Mouse (Mus musculus): ENCODE measurements around the gene Grip2. TPM values are rescaled to one million over a fixed set of nuclear protein-coding genes. Genes with fewer than 3 reads are reported as not detected.
A peak's percentile ranks its signal among the peaks of the same experiment; 100 is the strongest.

The Grip2 gene
- polyA plus RNA-seq, 1 experiment = 1.4 TPM

- DNase-seq = no peak
- no peak for TF ChIP-seq POLR2A (IDR thresholded peaks at IDR 0.05; ENCODE audit: control insufficient read depth, extremely low read depth, insufficient read depth, low read length, poor library complexity)
- TF ChIP-seq CTCF (IDR thresholded peaks at IDR 0.05; ENCODE audit: borderline replicate concordance, control insufficient read depth, extremely low read depth, insufficient read depth, low read length, poor library complexity) = no peak
- H3K4me1 ChIP-seq (replicated peaks; ENCODE audit: control insufficient read depth, insufficient read depth, low read length) = no peaks in the 10 kb centered on the region
- no peak overlapping the region for H3K27ac ChIP-seq (ENCODE audit: control insufficient read depth, insufficient read depth, low read length)
- 87% methylated on average over 8 of the region's 8 CpGs for WGBS
- no peaks in the 10 kb centered on the region for H3K27me3 ChIP-seq (ENCODE audit: control insufficient read depth, insufficient read depth, low read length)
- H3K4me3 ChIP-seq (ENCODE audit: control insufficient read depth, insufficient read depth, low read length) = no peak overlapping the region
- peaks cover 63% of the 10 kb centered on the region for H3K36me3 ChIP-seq (ENCODE audit: control insufficient read depth, insufficient read depth, low read length)
Measured at GRCm38 (mm10) chr6:91752884-91753283, 74.2 kb downstream of the Grip2 start.

DNA sequence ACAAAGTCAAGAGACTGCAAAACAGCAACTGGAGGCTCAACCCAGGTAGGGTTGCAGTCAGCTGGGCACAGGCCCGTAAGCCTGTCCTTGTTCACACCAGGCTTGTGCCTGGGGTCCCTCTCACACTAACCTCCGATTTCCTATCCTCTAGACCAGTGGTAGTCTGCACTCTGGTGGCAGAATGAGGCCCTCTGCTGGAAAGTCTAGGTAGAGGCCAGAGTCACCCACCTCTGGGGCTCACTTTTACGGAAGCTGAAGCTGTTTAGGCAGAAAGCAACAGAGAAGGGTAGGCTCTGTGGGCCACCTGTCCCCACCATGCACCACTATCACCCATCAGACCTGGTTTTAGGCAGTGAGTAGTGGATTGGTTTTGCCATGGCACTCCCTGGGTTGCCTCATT lies 76.1 kb downstream of the Grip2 start:
- 91% methylated on average over 3 of the region's 3 CpGs for whole genome bisulfite sequencing
- DNase-seq = peak; percentile 28
- TF ChIP-seq CTCF (IDR thresholded peaks at IDR 0.05; ENCODE audit: borderline replicate concordance, control insufficient read depth, extremely low read depth, insufficient read depth, low read length, poor library complexity) = peak; percentile 21; the same call in 1 of the 2 replicates
- no peak for TF ChIP-seq POLR2A (IDR thresholded peaks at IDR 0.05; ENCODE audit: control insufficient read depth, extremely low read depth, insufficient read depth, low read length, poor library complexity)
- H3K4me1 ChIP-seq (replicated peaks; ENCODE audit: control insufficient read depth, insufficient read depth, low read length) = no peaks in the 10 kb centered on the region
- no peak overlapping the region for H3K4me3 ChIP-seq (ENCODE audit: control insufficient read depth, insufficient read depth, low read length)
- no peaks in the 10 kb centered on the region for H3K27me3 ChIP-seq (ENCODE audit: control insufficient read depth, insufficient read depth, low read length)
- no peak overlapping the region for H3K27ac ChIP-seq (ENCODE audit: control insufficient read depth, insufficient read depth, low read length)
- H3K36me3 ChIP-seq (ENCODE audit: control insufficient read depth, insufficient read depth, low read length) = peaks cover 51% of the 10 kb centered on the region

DNA sequence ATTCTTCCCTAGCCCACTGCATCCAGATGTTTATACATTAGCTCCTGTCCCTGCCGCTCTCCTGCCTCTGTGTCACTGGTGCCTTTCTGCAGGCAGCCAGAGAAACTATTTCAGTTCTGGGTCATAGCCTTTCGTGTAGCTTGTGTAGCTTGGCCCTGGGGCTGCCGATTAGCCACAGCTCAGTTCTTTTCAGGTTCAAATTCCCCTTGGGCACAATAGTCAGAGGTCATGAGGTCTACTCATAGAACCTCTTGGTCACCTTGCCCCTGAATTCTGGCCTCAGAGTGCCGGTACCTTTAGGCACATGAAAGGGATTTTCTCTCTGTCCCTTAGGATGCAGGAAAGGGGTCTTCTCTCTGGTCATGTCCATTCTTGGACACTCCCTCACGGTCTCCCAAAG lies 80.3 kb downstream of the Grip2 start:
- Histone ChIP-seq H3K4me1 (replicated peaks; ENCODE audit: control insufficient read depth, insufficient read depth, low read length) (no peaks in the 10 kb centered on the region), H3K27ac (ENCODE audit: control insufficient read depth, insufficient read depth, low read length) (no peak overlapping the region), H3K27me3 (ENCODE audit: control insufficient read depth, insufficient read depth, low read length) (no peaks in the 10 kb centered on the region), H3K4me3 (ENCODE audit: control insufficient read depth, insufficient read depth, low read length) (no peak overlapping the region), H3K36me3 (ENCODE audit: control insufficient read depth, insufficient read depth, low read length) (peaks cover 49% of the 10 kb centered on the region)
- DNase-seq = no peak
- 95% methylated on average over 5 of the region's 5 CpGs for WGBS
- TF ChIP-seq POLR2A (IDR thresholded peaks at IDR 0.05; ENCODE audit: control insufficient read depth, extremely low read depth, insufficient read depth, low read length, poor library complexity) = no peak
- TF ChIP-seq CTCF (IDR thresholded peaks at IDR 0.05; ENCODE audit: borderline replicate concordance, control insufficient read depth, extremely low read depth, insufficient read depth, low read length, poor library complexity) = no peak

GRCm38 (mm10) chr6:91745947-91746582 lies 81.0 kb downstream of the Grip2 start:
- Histone ChIP-seq H3K27ac (ENCODE audit: control insufficient read depth, insufficient read depth, low read length) (no peak overlapping the region), H3K27me3 (ENCODE audit: control insufficient read depth, insufficient read depth, low read length) (no peaks in the 10 kb centered on the region), H3K4me3 (ENCODE audit: control insufficient read depth, insufficient read depth, low read length) (no peak overlapping the region), H3K36me3 (ENCODE audit: control insufficient read depth, insufficient read depth, low read length) (peaks cover 47% of the 10 kb centered on the region), H3K4me1 (replicated peaks; ENCODE audit: control insufficient read depth, insufficient read depth, low read length) (no peaks in the 10 kb centered on the region)
- no peak for TF ChIP-seq CTCF (IDR thresholded peaks at IDR 0.05; ENCODE audit: borderline replicate concordance, control insufficient read depth, extremely low read depth, insufficient read depth, low read length, poor library complexity)
- TF ChIP-seq POLR2A (IDR thresholded peaks at IDR 0.05; ENCODE audit: control insufficient read depth, extremely low read depth, insufficient read depth, low read length, poor library complexity) = no peak
- DNase-seq = no peak
- 97% methylated on average over 7 of the region's 7 CpGs for WGBS

DNA sequence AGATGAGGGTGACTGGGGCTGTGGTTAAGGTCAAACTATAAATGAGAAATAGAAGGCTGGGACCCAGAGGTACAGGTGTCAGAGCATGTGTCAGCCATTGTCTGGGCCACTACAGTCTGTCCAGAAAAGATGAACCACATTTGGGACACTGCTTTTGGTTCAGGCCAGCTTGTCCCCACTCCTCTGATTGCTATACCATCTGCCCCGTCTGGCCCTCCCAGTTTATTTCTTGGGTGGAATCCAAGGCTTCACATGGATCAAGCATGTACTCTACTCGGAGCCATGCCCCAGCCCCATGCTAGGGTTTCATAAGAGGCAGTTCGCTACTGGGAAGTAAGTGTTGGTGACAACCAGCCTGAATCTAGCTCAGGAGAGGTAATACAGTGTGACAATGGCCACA lies 81.8 kb downstream of the Grip2 start:
- H3K27me3 ChIP-seq (ENCODE audit: control insufficient read depth, insufficient read depth, low read length) = no peaks in the 10 kb centered on the region
- no peak overlapping the region for H3K27ac ChIP-seq (ENCODE audit: control insufficient read depth, insufficient read depth, low read length)
- 90% methylated on average over 3 of the region's 3 CpGs for WGBS
- TF ChIP-seq POLR2A (IDR thresholded peaks at IDR 0.05; ENCODE audit: control insufficient read depth, extremely low read depth, insufficient read depth, low read length, poor library complexity) (no peak), CTCF (IDR thresholded peaks at IDR 0.05; ENCODE audit: borderline replicate concordance, control insufficient read depth, extremely low read depth, insufficient read depth, low read length, poor library complexity) (no peak)
- peaks cover 45% of the 10 kb centered on the region for H3K36me3 ChIP-seq (ENCODE audit: control insufficient read depth, insufficient read depth, low read length)
- no peak for DNase-seq
- H3K4me1 ChIP-seq (replicated peaks; ENCODE audit: control insufficient read depth, insufficient read depth, low read length) = no peaks in the 10 kb centered on the region
- no peak overlapping the region for H3K4me3 ChIP-seq (ENCODE audit: control insufficient read depth, insufficient read depth, low read length)

DNA sequence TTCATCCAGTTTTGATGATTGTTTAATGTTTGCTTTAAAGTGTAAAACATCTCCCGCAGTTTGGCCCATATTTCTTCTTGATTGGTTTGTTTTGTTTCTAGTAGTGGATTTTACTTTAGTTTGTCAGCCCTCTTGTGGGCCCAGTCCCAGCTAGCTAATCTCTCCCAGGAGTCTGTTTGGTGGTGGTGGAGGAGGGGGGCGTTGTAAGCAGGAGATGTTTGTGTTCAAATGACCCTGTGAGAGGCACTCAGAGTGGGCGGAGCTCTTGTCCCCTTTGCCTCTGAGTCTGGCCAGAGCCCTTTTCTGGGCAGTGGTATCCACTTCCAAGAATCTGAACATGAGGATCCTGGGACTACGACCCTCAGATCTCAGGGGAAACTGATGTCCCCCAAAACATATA lies 83.2 kb downstream of the Grip2 start:
- no peak for TF ChIP-seq CTCF (IDR thresholded peaks at IDR 0.05; ENCODE audit: borderline replicate concordance, control insufficient read depth, extremely low read depth, insufficient read depth, low read length, poor library complexity)
- TF ChIP-seq POLR2A (IDR thresholded peaks at IDR 0.05; ENCODE audit: control insufficient read depth, extremely low read depth, insufficient read depth, low read length, poor library complexity) = no peak
- Histone ChIP-seq H3K27me3 (ENCODE audit: control insufficient read depth, insufficient read depth, low read length) (no peaks in the 10 kb centered on the region), H3K4me3 (ENCODE audit: control insufficient read depth, insufficient read depth, low read length) (no peak overlapping the region), H3K4me1 (replicated peaks; ENCODE audit: control insufficient read depth, insufficient read depth, low read length) (no peaks in the 10 kb centered on the region), H3K27ac (ENCODE audit: control insufficient read depth, insufficient read depth, low read length) (no peak overlapping the region), H3K36me3 (ENCODE audit: control insufficient read depth, insufficient read depth, low read length) (peaks cover 47% of the 10 kb centered on the region)
- WGBS = 96% methylated on average over 4 of the region's 4 CpGs
- DNase-seq = no peak

DNA sequence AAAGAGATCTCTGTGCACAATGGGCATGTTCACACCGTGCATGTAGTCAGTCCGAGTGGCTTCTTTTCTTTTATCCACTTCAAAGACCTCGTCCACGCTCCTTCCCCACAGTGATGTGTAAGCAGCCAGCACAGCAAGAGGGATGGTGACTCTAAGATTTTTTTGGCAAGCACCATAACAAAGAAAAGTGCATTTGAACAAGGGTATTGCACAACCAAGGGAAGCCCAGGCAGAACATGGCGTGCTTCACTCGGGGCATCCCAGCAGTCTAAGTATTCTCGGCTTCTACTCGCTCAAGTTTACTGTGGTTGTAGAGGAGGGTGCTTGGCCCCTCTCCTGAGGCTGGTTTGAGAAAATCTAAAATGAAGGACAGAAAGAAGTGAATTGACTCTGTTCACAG lies 84.1 kb downstream of the Grip2 start:
- peaks cover 42% of the 10 kb centered on the region for H3K36me3 ChIP-seq (ENCODE audit: control insufficient read depth, insufficient read depth, low read length)
- no peak for DNase-seq
- no peaks in the 10 kb centered on the region for H3K27me3 ChIP-seq (ENCODE audit: control insufficient read depth, insufficient read depth, low read length)
- H3K27ac ChIP-seq (ENCODE audit: control insufficient read depth, insufficient read depth, low read length) = no peak overlapping the region
- 94% methylated on average over 8 of the region's 8 CpGs for WGBS
- no peaks in the 10 kb centered on the region for H3K4me1 ChIP-seq (replicated peaks; ENCODE audit: control insufficient read depth, insufficient read depth, low read length)
- TF ChIP-seq POLR2A (IDR thresholded peaks at IDR 0.05; ENCODE audit: control insufficient read depth, extremely low read depth, insufficient read depth, low read length, poor library complexity) (no peak), CTCF (IDR thresholded peaks at IDR 0.05; ENCODE audit: borderline replicate concordance, control insufficient read depth, extremely low read depth, insufficient read depth, low read length, poor library complexity) (no peak)
- H3K4me3 ChIP-seq (ENCODE audit: control insufficient read depth, insufficient read depth, low read length) = no peak overlapping the region

Data from thymus, adult 2 months (tissue).